10 mouse cellular contexts compared by ENCODE assay signal in the genomic region with DNA sequence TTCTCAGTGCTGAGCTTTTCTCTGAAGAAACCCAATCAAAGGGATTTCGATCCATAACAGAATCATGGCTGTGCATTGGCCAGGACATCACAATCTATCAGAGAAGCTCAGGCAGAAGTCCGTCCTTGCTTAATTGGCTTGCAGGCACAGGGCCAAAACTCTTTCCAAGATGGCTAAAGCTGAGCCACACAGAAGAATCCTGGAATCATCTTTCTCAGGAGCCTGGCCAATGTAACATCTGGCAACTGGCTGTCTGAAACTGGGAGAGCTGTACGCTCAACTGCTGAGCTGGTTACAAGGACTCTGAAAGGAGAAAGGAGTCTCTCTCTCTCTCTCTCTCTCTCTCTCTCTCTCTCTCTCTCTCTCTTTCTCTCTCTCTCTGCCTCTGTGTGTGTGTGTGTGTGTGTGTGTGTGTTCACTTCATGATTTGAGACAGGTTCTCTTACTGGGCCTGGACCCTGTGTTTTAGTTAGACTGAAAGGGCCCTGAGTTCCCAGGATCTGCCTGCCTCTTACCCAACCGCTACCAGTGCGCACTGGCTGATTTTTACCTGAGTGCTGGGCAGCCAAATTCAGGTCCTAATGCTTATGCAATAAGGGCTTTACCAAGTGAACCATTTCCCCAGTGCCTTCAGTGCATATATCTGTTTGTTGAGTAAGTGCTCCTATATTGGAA.
DNase-seq lines count a peak whose midpoint lies in the region; ATAC-seq and TF ChIP-seq lines count a peak whose summit lies in the region.
"Had no signal": no experiment of that assay in that cellular context is flagged by ENCODE, and none has a peak within 500 bp of the region (broad histone marks: within the 10 kb centered on the region; RNA-seq: fewer than 3 reads in every experiment).

No protein-coding gene starts in this region.

- DNase-seq in adrenal gland, postnatal 14 days: peak; percentile 7
- DNase-seq in adrenal gland, adult 8-10 months: no peak
- peak; percentile 27 to 42 for DNase-seq in kidney, postnatal 4 days
- DNase-seq in kidney, adult 11 months: no peak
- DNase-seq in ovary, postnatal 36 days (ENCODE audit: low spot score): peak; percentile 7
- no peak for DNase-seq in layer of hippocampus, adult 2 months (ENCODE audit: low spot score in 2 of 2)

- no peak for ATAC-seq in heart, embryonic 13.5 days (ENCODE audit: extremely low read depth, insufficient number of reproducible peaks, low FRiP score, low TSS enrichment)
- ATAC-seq in midbrain, embryonic 15.5 days (replicated peaks): no peak

- WGBS in heart, embryonic 13.5 days: 60% methylated on average over 5 of the region's 5 CpGs
- WGBS in midbrain, embryonic 15.5 days: 72% methylated on average over 5 of the region's 5 CpGs

- H3K27me3 ChIP-seq in heart, embryonic 13.5 days (replicated peaks): no peaks in the 10 kb centered on the region
- no peaks in the 10 kb centered on the region for H3K27me3 ChIP-seq in midbrain, embryonic 15.5 days (replicated peaks)
- H3K27me3 ChIP-seq: heart, embryonic 15.5 days; megakaryocyte, embryonic 14.5 days had no signal

- H3K4me3 ChIP-seq in heart, embryonic 13.5 days: no peak overlapping the region
- H3K4me3 ChIP-seq in layer of hippocampus, adult 2 months: no peak overlapping the region
- no peak overlapping the region for H3K4me3 ChIP-seq in midbrain, embryonic 15.5 days
- H3K4me3 ChIP-seq: heart, embryonic 15.5 days; megakaryocyte, embryonic 14.5 days had no signal

- H3K9ac ChIP-seq in heart, embryonic 13.5 days: no peak overlapping the region
- no peak overlapping the region for H3K9ac ChIP-seq in midbrain, embryonic 15.5 days
- H3K9ac ChIP-seq: heart, embryonic 15.5 days had no signal

- H3K36me3 ChIP-seq in heart, embryonic 13.5 days: no peaks in the 10 kb centered on the region
- H3K36me3 ChIP-seq in midbrain, embryonic 15.5 days (replicated peaks): no peaks in the 10 kb centered on the region
- H3K36me3 ChIP-seq: heart, embryonic 15.5 days had no signal

- H3K27ac ChIP-seq in heart, embryonic 13.5 days (replicated peaks): 0 out of 2 replicates have a peak overlapping the region, but pooled peaks have one; percentile 20
- H3K27ac ChIP-seq in layer of hippocampus, adult 2 months: no peak overlapping the region
- H3K27ac ChIP-seq in midbrain, embryonic 15.5 days: no peak overlapping the region
- H3K27ac ChIP-seq: heart, embryonic 15.5 days had no signal

- H3K4me2 ChIP-seq in heart, embryonic 13.5 days: no peak overlapping the region
- no peak overlapping the region for H3K4me2 ChIP-seq in midbrain, embryonic 15.5 days
- H3K4me2 ChIP-seq: heart, embryonic 15.5 days had no signal

- H3K4me1 ChIP-seq in heart, embryonic 13.5 days: peaks cover 27% of the 10 kb centered on the region
- H3K4me1 ChIP-seq in midbrain, embryonic 15.5 days: 0 out of 2 replicates have a peak, but pooled peaks cover 1% of the 10 kb centered on the region
- H3K4me1 ChIP-seq: megakaryocyte, embryonic 14.5 days had no signal

- H3K9me3 ChIP-seq in heart, embryonic 13.5 days: no peaks in the 10 kb centered on the region
- H3K9me3 ChIP-seq in midbrain, embryonic 15.5 days: no peaks in the 10 kb centered on the region
- H3K9me3 ChIP-seq: heart, embryonic 15.5 days had no signal

- no peak for TF ChIP-seq CTCF in layer of hippocampus, adult 2 months (conservative IDR thresholded peaks at IDR 0.05)

Comparison
In these comparisons a context has a peak if more than half of its experiments do, and no peak if none do; other contexts are left out.
1. DNase-seq: peak in adrenal gland, postnatal 14 days (single experiment), kidney, postnatal 4 days (2 of 2) and ovary, postnatal 36 days (single experiment); none in adrenal gland, adult 8-10 months (single experiment), kidney, adult 11 months (single experiment) and layer of hippocampus, adult 2 months (0 of 2).